Mouse (Mus musculus) intestine, embryonic 15.5 days (tissue): ENCODE results near the gene Sh2b3. TPM values are rescaled to one million over a fixed set of nuclear protein-coding genes. Genes with fewer than 3 reads are reported as not detected.

Experiments used
- ATAC-seq: fragments of 200-750 bp; cut with Nextera tagmentation; 2 replicates; pipeline ENCODE4 v1.8.0; 2017; ENCODE audit warnings: moderate TSS enrichment, moderate library complexity
- H3K27ac ChIP-seq: fragments of 300-500 bp; sonication (generic); 2 replicates; pipeline ENCODE4 v1.5.1; 2015; ENCODE audit warnings: mild to moderate bottlenecking, inconsistent platforms
- H3K27me3 ChIP-seq: fragments of 300-500 bp; sonication (generic); replicated peaks from 2 replicates; pipeline ENCODE4 v1.6.1; 2015; ENCODE audit warnings: inconsistent platforms
- H3K36me3 ChIP-seq: fragments of 300-500 bp; sonication (generic); 2 replicates; pipeline ENCODE4 v1.6.1; 2015; ENCODE audit warnings: inconsistent platforms
- H3K4me1 ChIP-seq: fragments of 300-500 bp; sonication (generic); replicated peaks from 2 replicates; pipeline ENCODE4 v1.6.1; 2015; ENCODE audit warnings: inconsistent platforms
- H3K4me2 ChIP-seq: fragments of 300-500 bp; sonication (generic); replicated peaks from 2 replicates; pipeline ENCODE4 v1.6.1; 2015; ENCODE audit warnings: mild to moderate bottlenecking, inconsistent platforms
- H3K4me3 ChIP-seq: fragments of 300-500 bp; sonication (generic); replicated peaks from 2 replicates; pipeline ENCODE4 v1.5.1; 2015; ENCODE audit warnings: inconsistent platforms
- H3K9ac ChIP-seq: fragments of 300-500 bp; sonication (generic); 2 replicates; pipeline ENCODE4 v1.6.1; 2015; ENCODE audit warnings: inconsistent platforms
- H3K9me3 ChIP-seq: fragments of 300-500 bp; sonication (generic); 2 replicates; pipeline ENCODE4 v1.6.1; 2016; ENCODE audit warnings: inconsistent platforms
- WGBS: fragments of 180-500 bp; shearing (Covaris S2); methylation state at CpG from one replicate; pipeline ENCODE4 v1.1.7; 2015; 5-methylcytosine and 5-hydroxymethylcytosine counted together
- polyA plus RNA-seq: library from polyadenylated mRNA; unstranded; fragments of >200 nt; fragmentation: Nextera tagmentation; extraction: Ambion mirVana; gene quantifications from 2 replicates; pipeline ENCODE4 v1.2.1, GENCODE M21; 2015

The Sh2b3 gene
- polyA plus RNA-seq, 1 experiment from 2014 or later: 13.1 TPM

DNA sequence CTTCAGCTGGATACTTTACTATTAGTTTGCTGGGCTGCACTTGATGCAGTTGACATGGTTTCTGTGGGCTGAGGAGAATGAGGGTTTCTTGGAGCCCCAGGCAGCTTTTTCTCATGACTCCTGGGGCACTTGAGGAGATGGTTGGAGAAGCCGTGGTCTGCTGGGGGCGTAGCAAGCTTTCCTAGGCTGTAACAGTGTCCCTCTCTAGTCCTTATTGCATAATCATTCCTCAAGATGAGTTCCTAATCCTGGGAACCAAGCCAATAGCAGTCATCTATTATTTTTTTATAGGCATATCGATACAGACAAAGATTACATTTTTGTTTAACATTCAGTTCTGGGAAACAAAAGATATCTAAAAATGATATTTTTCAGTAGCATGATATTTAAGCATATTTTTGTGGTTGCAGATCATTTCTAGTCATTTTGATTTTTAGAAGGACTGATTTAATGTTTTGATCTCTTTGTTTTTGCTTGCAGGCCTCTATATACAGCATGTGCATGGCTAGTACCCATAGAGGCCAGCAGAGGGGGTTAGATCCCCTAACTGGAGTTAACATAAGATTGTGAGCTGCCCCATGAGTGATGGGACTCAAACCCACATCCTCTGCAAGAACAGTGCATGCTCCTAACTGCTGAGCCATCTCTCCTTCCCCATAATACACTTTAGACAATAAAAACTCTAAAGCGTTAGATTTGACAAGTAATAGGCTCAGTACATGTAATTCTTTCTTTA is 71.2 kb downstream of the Sh2b3 start:
- WGBS: 82% methylated on average over 4 of the region's 4 CpGs
- no peak for ATAC-seq
- Histone ChIP-seq H3K4me2 (no peak overlapping the region), H3K27me3 (no peaks in the 10 kb centered on the region), H3K27ac (no peak overlapping the region), H3K4me3 (no peak overlapping the region), H3K9me3 (no peaks in the 10 kb centered on the region), H3K4me1 (no peaks in the 10 kb centered on the region), H3K9ac (no peak overlapping the region), H3K36me3 (no peaks in the 10 kb centered on the region)

Other genes with a start within 250 kb of the Sh2b3 start
- gene Aldh2, start 243.8 kb downstream of the Sh2b3 start, polyA plus RNA-seq: 189 and 193 TPM in 2 replicates
- gene Acad12, start 218.7 kb downstream of the Sh2b3 start, polyA plus RNA-seq: 2.9 and 3.1 TPM in 2 replicates
- 4.6 and 6.9 TPM in 2 replicates for gene Acad10, start 177.1 kb downstream of the Sh2b3 start, polyA plus RNA-seq
- 31.7 and 34.0 TPM in 2 replicates for gene Brap, start 177.1 kb downstream of the Sh2b3 start, polyA plus RNA-seq
- gene Atxn2, start 126.3 kb downstream of the Sh2b3 start, polyA plus RNA-seq: 56.7 and 59.0 TPM in 2 replicates
- gene Pheta1, start 11.3 kb upstream of the Sh2b3 start, polyA plus RNA-seq: 32.6 and 36.4 TPM in 2 replicates
- gene Cux2, start 212.5 kb upstream of the Sh2b3 start, polyA plus RNA-seq: 6.9 and 7.1 TPM in 2 replicates